Mouse (Mus musculus): Measurements from ENCODE around the gene Qser1.

GRCm38 (mm10) chr2:104763134-104763703, 53.3 kb downstream of the Qser1 start:
- TF ChIP-seq POLR2A (IDR thresholded peaks at IDR 0.05; ENCODE audit: insufficient read depth, low read depth, low read length), result no peak
- TF ChIP-seq CTCF (IDR thresholded peaks at IDR 0.05; ENCODE audit: insufficient read depth, low read depth, low read length), result no peak

All from olfactory bulb, adult 2 months (tissue).